10 mouse cellular contexts compared by ENCODE assay signal in genomic region chr13:69492876-69493463, GRCm38 (mm10). TPM values are rescaled to one million over a fixed set of nuclear protein-coding genes. Genes with fewer than 3 reads are reported as not detected.
A peak's percentile ranks its signal among the peaks of the same experiment; 100 is the strongest.
DNase-seq lines count a peak whose midpoint lies in the region; ATAC-seq and TF ChIP-seq lines count a peak whose summit lies in the region.
"Had no signal": no experiment of that assay in that cellular context is flagged by ENCODE, and none has a peak within 500 bp of the region (broad histone marks: within the 10 kb centered on the region; RNA-seq: fewer than 3 reads in every experiment).

No protein-coding gene starts in this region.

- peak; percentile 22 for ATAC-seq in hindbrain, embryonic 11.5 days (ENCODE audit: low FRiP score)
- no peak; the same call in 1 of the 2 replicates for ATAC-seq in hindbrain, embryonic 12.5 days (ENCODE audit: low FRiP score)
- peak; percentile 69; the same call in 1 of the 2 replicates for ATAC-seq in erythroblast, adult 5-6 weeks (replicated peaks; ENCODE audit: low FRiP score, poor library complexity, severe bottlenecking)

- H3K27me3 ChIP-seq in hindbrain, embryonic 11.5 days (ENCODE audit: control insufficient read depth, insufficient read depth, low read length): no peaks in the 10 kb centered on the region
- H3K27me3 ChIP-seq in hindbrain, embryonic 12.5 days: peaks cover 17% of the 10 kb centered on the region
- peaks cover 18% of the 10 kb centered on the region for H3K27me3 ChIP-seq in E14TG2a.4 (ENCODE audit: insufficient read depth, low read length)

- H3K4me2 ChIP-seq in hindbrain, embryonic 11.5 days (replicated peaks; ENCODE audit: low read depth, low read length): no peak overlapping the region
- no peak overlapping the region for H3K4me2 ChIP-seq in hindbrain, embryonic 12.5 days (replicated peaks)
- H3K4me2 ChIP-seq: embryonic facial prominence, embryonic 12.5 days; lung, embryonic 15.5 days had no signal

- H3K36me3 ChIP-seq in hindbrain, embryonic 11.5 days (ENCODE audit: control insufficient read depth, insufficient read depth, low read length): 0 out of 2 replicates have a peak, but pooled peaks cover 2% of the 10 kb centered on the region
- peaks cover 28% of the 10 kb centered on the region for H3K36me3 ChIP-seq in hindbrain, embryonic 12.5 days
- peaks cover 17% of the 10 kb centered on the region for H3K36me3 ChIP-seq in E14TG2a.4 (ENCODE audit: insufficient read depth, low read length)

- no peak overlapping the region for H3K9ac ChIP-seq in hindbrain, embryonic 11.5 days (ENCODE audit: low read depth, low read length)
- no peak overlapping the region for H3K9ac ChIP-seq in hindbrain, embryonic 12.5 days
- H3K9ac ChIP-seq: embryonic facial prominence, embryonic 12.5 days; lung, embryonic 15.5 days had no signal

- 37% methylated on average over 7 of the region's 7 CpGs for WGBS in hindbrain, embryonic 11.5 days
- 25% methylated on average over 7 of the region's 7 CpGs for WGBS in hindbrain, embryonic 12.5 days

- TF ChIP-seq CTCF in E14TG2a.4 (conservative IDR thresholded peaks at IDR 0.05; ENCODE audit: low read length): peak; percentile 83
- peak; percentile 67 for TF ChIP-seq CTCF in bone marrow macrophage, adult 2 months (IDR thresholded peaks at IDR 0.05; ENCODE audit: low read depth, low read length)

- peak; percentile 77 for DNase-seq in hindbrain, embryonic 11.5 days (ENCODE audit: low spot score)
- peak; percentile 70 for DNase-seq in kidney, postnatal 10 days
- peak; percentile 54 for DNase-seq in lung, postnatal 25 days (ENCODE audit: low spot score)
- DNase-seq in thymus, postnatal 25 days: peak; percentile 36

- H3K27ac ChIP-seq in hindbrain, embryonic 11.5 days (ENCODE audit: low read depth, low read length): no peak overlapping the region
- no peak overlapping the region for H3K27ac ChIP-seq in hindbrain, embryonic 12.5 days
- no peak overlapping the region for H3K27ac ChIP-seq in bone marrow macrophage, adult 2 months (ENCODE audit: insufficient read depth, low read depth, low read length)
- H3K27ac ChIP-seq: embryonic facial prominence, embryonic 12.5 days; lung, embryonic 15.5 days had no signal

- H3K4me1 ChIP-seq in hindbrain, embryonic 11.5 days (replicated peaks; ENCODE audit: control insufficient read depth, insufficient read depth, low read length): no peaks in the 10 kb centered on the region
- H3K4me1 ChIP-seq in hindbrain, embryonic 12.5 days: peaks cover 8% of the 10 kb centered on the region
- peaks cover 21% of the 10 kb centered on the region for H3K4me1 ChIP-seq in E14TG2a.4 (replicated peaks; ENCODE audit: low read depth, low read length)
- H3K4me1 ChIP-seq in bone marrow macrophage, adult 2 months (ENCODE audit: control insufficient read depth, insufficient read depth, low read length): no peaks in the 10 kb centered on the region

- no peak for TF ChIP-seq POLR2A in bone marrow macrophage, adult 2 months (IDR thresholded peaks at IDR 0.05; ENCODE audit: borderline replicate concordance, low read depth, low read length)

- H3K4me3 ChIP-seq in hindbrain, embryonic 11.5 days (ENCODE audit: low read depth, low read length): no peak overlapping the region
- no peak overlapping the region for H3K4me3 ChIP-seq in hindbrain, embryonic 12.5 days
- no peak overlapping the region for H3K4me3 ChIP-seq in E14TG2a.4 (replicated peaks; ENCODE audit: low read length)
- H3K4me3 ChIP-seq in bone marrow macrophage, adult 2 months (ENCODE audit: insufficient read depth, low read length): no peak overlapping the region
- H3K4me3 ChIP-seq: embryonic facial prominence, embryonic 12.5 days; lung, embryonic 15.5 days had no signal

- no peaks in the 10 kb centered on the region for H3K9me3 ChIP-seq in hindbrain, embryonic 11.5 days (ENCODE audit: control insufficient read depth, low read length)
- no peaks in the 10 kb centered on the region for H3K9me3 ChIP-seq in hindbrain, embryonic 12.5 days (replicated peaks)
- no peaks in the 10 kb centered on the region for H3K9me3 ChIP-seq in E14TG2a.4 (ENCODE audit: low read length)
- H3K9me3 ChIP-seq: embryonic facial prominence, embryonic 12.5 days; lung, embryonic 15.5 days had no signal

RNA-seq across cellular contexts. Expression of gene Nsun2, which starts 40.6 kb away (rescaled TPM):
- polyA plus RNA-seq in hindbrain, embryonic 11.5 days (2014; fragmentation: Nextera tagmentation; extraction: Ambion mirVana): 114 and 134 TPM in 2 replicates
- 91.8 and 98.4 TPM in 2 replicates for polyA plus RNA-seq in hindbrain, embryonic 12.5 days (2016; fragmentation: Nextera tagmentation; extraction: Ambion mirVana)
- polyA plus RNA-seq in bone marrow macrophage, adult 2 months (2012; ENCODE audit: insufficient read depth, insufficient read length, missing spikeins): 27.7 and 33.6 TPM in 2 replicates
- 13.8 and 26.3 TPM in 2 replicates for total RNA-seq in erythroblast, adult 5-6 weeks (2015; ENCODE audit: low replicate concordance)
- 32.4 and 37.1 TPM in 2 replicates for total RNA-seq in erythroblast, adult 5-6 weeks (2017; ENCODE audit: low replicate concordance)

RNA-seq across cellular contexts. Expression of gene Tent4a, which starts 41.4 kb away (rescaled TPM):
- 8.4 and 8.8 TPM in 2 replicates for polyA plus RNA-seq in hindbrain, embryonic 11.5 days (2014; fragmentation: Nextera tagmentation; extraction: Ambion mirVana)
- 5.9 and 8.4 TPM in 2 replicates for polyA plus RNA-seq in hindbrain, embryonic 12.5 days (2016; fragmentation: Nextera tagmentation; extraction: Ambion mirVana)
- polyA plus RNA-seq in bone marrow macrophage, adult 2 months (2012; ENCODE audit: insufficient read depth, insufficient read length, missing spikeins): 12.7 and 15.0 TPM in 2 replicates
- 6.3 and 7.7 TPM in 2 replicates for total RNA-seq in erythroblast, adult 5-6 weeks (2015; ENCODE audit: low replicate concordance)
- total RNA-seq in erythroblast, adult 5-6 weeks (2017; ENCODE audit: low replicate concordance): 9.2 and 9.9 TPM in 2 replicates
